Mouse (Mus musculus): ENCODE measurements around the gene Commd7. TPM values are rescaled to one million over a fixed set of nuclear protein-coding genes. Genes with fewer than 3 reads are reported as not detected.

Gene Commd7
- polyA plus RNA-seq, 1 experiment: 22.3 TPM

DNA sequence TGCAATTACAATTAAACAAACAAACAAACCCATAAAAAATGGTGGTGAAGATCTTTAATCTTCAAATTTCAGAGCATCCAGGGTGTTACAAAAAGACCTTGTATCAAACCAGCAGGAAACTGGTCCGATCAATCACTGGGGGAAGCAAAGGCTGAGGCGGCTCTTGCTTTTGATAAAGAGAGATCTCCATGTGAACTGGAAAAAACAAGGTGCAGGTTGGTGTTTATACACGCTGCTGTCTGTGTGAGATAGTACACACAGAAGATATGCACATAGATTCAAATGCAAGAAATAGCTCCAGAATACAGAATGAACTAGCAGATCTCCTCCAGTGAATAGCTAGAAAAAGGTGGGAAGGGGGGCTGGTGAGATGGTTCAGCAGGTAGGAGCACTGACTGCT lies 15.7 kb downstream of the Commd7 start:
- peaks cover 7% of the 10 kb centered on the region for H3K36me3 ChIP-seq (ENCODE audit: control insufficient read depth, insufficient read depth)
- H3ac ChIP-seq (ENCODE audit: control insufficient read depth, insufficient read length): no peak overlapping the region
- no peak overlapping the region for H3K4me3 ChIP-seq
- no peaks in the 10 kb centered on the region for H3K79me2 ChIP-seq (ENCODE audit: control insufficient read depth, insufficient read depth)
- no peaks in the 10 kb centered on the region for H3K27me3 ChIP-seq (ENCODE audit: control insufficient read depth, insufficient read depth, insufficient read length)
- TF ChIP-seq CEBPB (IDR thresholded peaks at IDR 0.05; ENCODE audit: insufficient read depth, poor library complexity, severe bottlenecking): no peak
- no peak for TF ChIP-seq TCF12 (IDR thresholded peaks at IDR 0.05; ENCODE audit: insufficient read depth, poor library complexity, severe bottlenecking)
- no peak for TF ChIP-seq MYOG (IDR thresholded peaks at IDR 0.05; ENCODE audit: control insufficient read depth in 1 of 3, insufficient read depth in 1 of 3, insufficient read length in 2 of 3, low read depth in 2 of 3)
- TF ChIP-seq SRF (IDR thresholded peaks at IDR 0.05; ENCODE audit: control insufficient read depth, insufficient read length, low read depth): no peak
- TF ChIP-seq E2F4 (IDR thresholded peaks at IDR 0.05; ENCODE audit: insufficient read depth): no peak
- no peak for TF ChIP-seq USF1 (IDR thresholded peaks at IDR 0.05; ENCODE audit: low read depth)
- TF ChIP-seq TCF3 (IDR thresholded peaks at IDR 0.05; ENCODE audit: insufficient read length, low read depth): no peak
- no peak for TF ChIP-seq MYOD1 (IDR thresholded peaks at IDR 0.05; ENCODE audit: control insufficient read depth in 1 of 3, insufficient read length in 2 of 3, low read depth in 2 of 3)
- no peak overlapping the region for H3K4me2 ChIP-seq (ENCODE audit: low read depth)

- Histone ChIP-seq H3K79me2 (ENCODE audit: control insufficient read depth, insufficient read depth) (no peaks in the 10 kb centered on the region), H3K27me3 (ENCODE audit: control insufficient read depth, insufficient read depth, insufficient read length) (no peaks in the 10 kb centered on the region), H3ac (ENCODE audit: control insufficient read depth, insufficient read length) (no peak overlapping the region), H3K4me3 (no peak overlapping the region), H3K4me2 (ENCODE audit: low read depth) (no peak overlapping the region), H3K36me3 (ENCODE audit: control insufficient read depth, insufficient read depth) (no peaks in the 10 kb centered on the region)
- TF ChIP-seq POLR2AphosphoS2 (IDR thresholded peaks at IDR 0.05; ENCODE audit: insufficient read length, low read depth) (no peak), MYOD1 (IDR thresholded peaks at IDR 0.05; ENCODE audit: control insufficient read depth in 1 of 3, insufficient read length in 2 of 3, low read depth in 2 of 3) (peak in 2 of 3 experiments; percentile 14 to 40)
Measured at GRCm38 (mm10) chr2:153612594-153613281, 19.8 kb downstream of the Commd7 start.

DNA sequence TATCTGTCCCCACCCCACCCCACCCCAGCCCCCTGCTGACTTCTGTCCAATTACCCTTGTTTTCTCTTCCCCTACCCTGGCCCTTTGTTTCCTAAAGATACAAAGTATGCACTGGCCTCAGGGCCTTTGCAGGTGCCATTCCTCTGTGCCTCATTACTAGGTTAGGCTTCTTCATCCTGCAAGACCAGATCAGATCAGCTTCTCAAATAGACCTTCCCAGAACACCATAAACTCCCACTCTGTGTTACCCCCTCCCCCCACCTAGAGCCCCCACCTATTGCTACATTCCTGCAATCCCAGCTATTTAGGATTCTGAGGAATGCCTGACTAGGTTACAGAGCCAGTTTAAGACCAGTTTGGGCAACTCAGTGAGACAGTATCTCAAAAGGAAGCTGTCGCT lies 20.8 kb downstream of the Commd7 start:
- H3K79me2 ChIP-seq (ENCODE audit: control insufficient read depth, insufficient read depth): no peaks in the 10 kb centered on the region
- H3K4me2 ChIP-seq (ENCODE audit: low read depth): no peak overlapping the region
- TF ChIP-seq E2F4 (IDR thresholded peaks at IDR 0.05; ENCODE audit: insufficient read depth): no peak
- no peak for TF ChIP-seq MYOD1 (IDR thresholded peaks at IDR 0.05; ENCODE audit: control insufficient read depth in 1 of 3, insufficient read length in 2 of 3, low read depth in 2 of 3)
- TF ChIP-seq MYOG (IDR thresholded peaks at IDR 0.05; ENCODE audit: control insufficient read depth in 1 of 3, insufficient read depth in 1 of 3, insufficient read length in 2 of 3, low read depth in 2 of 3): no peak
- no peak for TF ChIP-seq TCF12 (IDR thresholded peaks at IDR 0.05; ENCODE audit: insufficient read depth, poor library complexity, severe bottlenecking)
- TF ChIP-seq TCF3 (IDR thresholded peaks at IDR 0.05; ENCODE audit: insufficient read length, low read depth): no peak
- no peak for TF ChIP-seq MAX (IDR thresholded peaks at IDR 0.05; ENCODE audit: low read depth)
- no peak for TF ChIP-seq POLR2AphosphoS2 (IDR thresholded peaks at IDR 0.05; ENCODE audit: insufficient read length, low read depth)
- no peak for TF ChIP-seq USF1 (IDR thresholded peaks at IDR 0.05; ENCODE audit: low read depth)
- TF ChIP-seq SRF (IDR thresholded peaks at IDR 0.05; ENCODE audit: control insufficient read depth, insufficient read length, low read depth): no peak
- no peak for TF ChIP-seq REST (IDR thresholded peaks at IDR 0.05; ENCODE audit: insufficient read depth, insufficient read length)
- TF ChIP-seq POLR2A (IDR thresholded peaks at IDR 0.05; ENCODE audit: insufficient read length, low read depth): no peak
- H3ac ChIP-seq (ENCODE audit: control insufficient read depth, insufficient read length): no peak overlapping the region
- no peaks in the 10 kb centered on the region for H3K27me3 ChIP-seq (ENCODE audit: control insufficient read depth, insufficient read depth, insufficient read length)
- H3K4me3 ChIP-seq: no peak overlapping the region
- H3K36me3 ChIP-seq (ENCODE audit: control insufficient read depth, insufficient read depth): no peaks in the 10 kb centered on the region

DNA sequence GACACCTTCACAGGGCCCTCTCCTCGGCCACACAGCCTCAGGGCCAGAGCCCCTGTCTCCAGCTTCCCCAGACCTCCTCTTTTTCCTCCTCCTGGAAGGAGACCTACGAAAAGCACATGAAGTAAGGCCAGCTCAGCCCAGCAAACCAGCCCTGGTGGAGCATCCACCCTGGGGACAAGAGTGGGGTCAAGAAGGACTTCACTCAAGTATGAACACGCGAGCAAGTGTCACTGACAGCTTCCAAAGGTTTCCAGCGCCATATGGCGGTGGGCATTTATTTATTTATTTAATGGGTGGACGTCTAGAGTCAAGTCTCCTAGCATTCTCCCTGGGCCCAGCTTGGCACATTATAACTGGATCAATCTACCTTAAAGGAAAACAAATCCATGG lies 21.3 kb downstream of the Commd7 start:
- Histone ChIP-seq H3K36me3 (ENCODE audit: control insufficient read depth, insufficient read depth) (no peaks in the 10 kb centered on the region), H3ac (ENCODE audit: control insufficient read depth, insufficient read length) (no peak overlapping the region), H3K4me3 (no peak overlapping the region), H3K27me3 (ENCODE audit: control insufficient read depth, insufficient read depth, insufficient read length) (no peaks in the 10 kb centered on the region), H3K79me2 (ENCODE audit: control insufficient read depth, insufficient read depth) (no peaks in the 10 kb centered on the region), H3K4me2 (ENCODE audit: low read depth) (no peak overlapping the region)
- TF ChIP-seq SRF (IDR thresholded peaks at IDR 0.05; ENCODE audit: control insufficient read depth, insufficient read length, low read depth) (no peak), MAX (IDR thresholded peaks at IDR 0.05; ENCODE audit: low read depth) (no peak)

GRCm38 (mm10) chr2:153610426-153611240 lies 21.9 kb downstream of the Commd7 start:
- TF ChIP-seq TCF12 (IDR thresholded peaks at IDR 0.05; ENCODE audit: insufficient read depth, poor library complexity, severe bottlenecking): no peak
- TF ChIP-seq CEBPB (IDR thresholded peaks at IDR 0.05; ENCODE audit: insufficient read depth, poor library complexity, severe bottlenecking): no peak
- no peak for TF ChIP-seq E2F4 (IDR thresholded peaks at IDR 0.05; ENCODE audit: insufficient read depth)
- no peak for TF ChIP-seq USF1 (IDR thresholded peaks at IDR 0.05; ENCODE audit: low read depth)
- TF ChIP-seq MAX (IDR thresholded peaks at IDR 0.05; ENCODE audit: low read depth): no peak
- Histone ChIP-seq H3K4me3 (no peak overlapping the region), H3K27me3 (ENCODE audit: control insufficient read depth, insufficient read depth, insufficient read length) (no peaks in the 10 kb centered on the region), H3ac (ENCODE audit: control insufficient read depth, insufficient read length) (no peak overlapping the region), H3K4me2 (ENCODE audit: low read depth) (no peak overlapping the region), H3K79me2 (ENCODE audit: control insufficient read depth, insufficient read depth) (no peaks in the 10 kb centered on the region), H3K36me3 (ENCODE audit: control insufficient read depth, insufficient read depth) (no peaks in the 10 kb centered on the region)

Data from myocyte (in vitro differentiated cells).